ENCODE assay signal across 8 mouse cellular contexts in the genomic region with DNA sequence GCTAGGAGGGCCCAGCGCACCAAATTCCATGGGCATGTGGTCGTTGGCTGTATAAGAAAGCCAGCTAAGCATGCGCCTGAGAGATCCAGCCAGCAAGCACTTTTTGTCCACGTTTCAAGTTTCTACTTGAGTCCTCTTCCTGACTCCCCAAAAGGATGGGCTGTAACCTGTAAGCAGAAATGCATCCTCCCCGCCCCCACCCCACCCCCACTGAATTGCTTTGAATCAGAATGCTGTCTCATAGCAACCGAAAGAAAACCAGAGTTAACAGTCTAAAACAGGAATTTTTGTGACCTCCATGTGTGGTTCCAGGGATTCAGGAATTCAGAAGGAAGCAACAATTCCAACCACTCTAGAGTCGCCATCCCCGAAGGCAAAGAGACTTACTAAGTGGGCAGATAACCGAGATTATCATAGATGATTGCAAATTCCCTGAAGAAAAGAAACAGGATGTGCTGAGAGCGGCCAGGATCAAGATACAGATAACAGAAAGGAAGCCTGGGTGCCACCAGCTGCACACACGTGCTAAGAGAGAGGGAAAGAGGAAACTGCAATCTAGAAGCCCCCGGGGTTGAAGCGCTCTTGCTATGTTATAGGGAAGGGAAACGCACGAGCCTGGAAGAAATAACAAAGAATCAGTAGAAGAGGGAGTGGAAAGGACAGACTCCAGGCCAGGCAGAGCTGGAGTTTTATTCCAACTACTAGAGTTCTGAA. TPM values are rescaled to one million over a fixed set of nuclear protein-coding genes. Genes with fewer than 3 reads are reported as not detected.
DNase-seq lines count a peak whose midpoint lies in the region; ATAC-seq lines count a peak whose summit lies in the region.

No protein-coding gene starts in this region.

- H3K9ac ChIP-seq in forebrain, embryonic 16.5 days (replicated peaks; ENCODE audit: low read depth, low read length) = no peak overlapping the region
- no peak overlapping the region for H3K9ac ChIP-seq in liver, embryonic 12.5 days
- H3K9ac ChIP-seq in stomach, embryonic 16.5 days (ENCODE audit: low read length) = no peak overlapping the region

- H3K36me3 ChIP-seq in forebrain, embryonic 16.5 days (ENCODE audit: control insufficient read depth, insufficient read depth) = no peaks in the 10 kb centered on the region
- H3K36me3 ChIP-seq in liver, embryonic 12.5 days = no peaks in the 10 kb centered on the region
- no peaks in the 10 kb centered on the region for H3K36me3 ChIP-seq in stomach, embryonic 16.5 days (ENCODE audit: control insufficient read depth, insufficient read depth, low read length)

- DNase-seq in heart, adult 11 months = peak; percentile 93
- DNase-seq in heart, postnatal 36 days = no peak
- DNase-seq in MEL-GATA-1-ER (ENCODE audit: extremely low read depth, low read depth) = peak; percentile 36
- no peak for DNase-seq in urinary bladder, postnatal 4 days (ENCODE audit: low spot score in 2 of 2)
- DNase-seq in layer of hippocampus, postnatal 14 days (ENCODE audit: low spot score in 2 of 2) = no peak

- H3K4me3 ChIP-seq in forebrain, embryonic 16.5 days (replicated peaks; ENCODE audit: low read length) = no peak overlapping the region
- H3K4me3 ChIP-seq in liver, embryonic 12.5 days = no peak overlapping the region; the same call in 1 of the 2 replicates
- peak overlapping the region; percentile 12; the same call in 1 of the 2 replicates for H3K4me3 ChIP-seq in stomach, embryonic 16.5 days (replicated peaks; ENCODE audit: low read length)

- H3K4me1 ChIP-seq in forebrain, embryonic 16.5 days (replicated peaks; ENCODE audit: control insufficient read depth, insufficient read depth, low read length) = peaks cover 4% of the 10 kb centered on the region; the same call in 1 of the 2 replicates
- peaks cover 11% of the 10 kb centered on the region for H3K4me1 ChIP-seq in liver, embryonic 12.5 days
- peaks cover 18% of the 10 kb centered on the region for H3K4me1 ChIP-seq in stomach, embryonic 16.5 days (ENCODE audit: control insufficient read depth, insufficient read depth, low read length)

- H3K27ac ChIP-seq in forebrain, embryonic 16.5 days (ENCODE audit: low read length) = no peak overlapping the region
- peak overlapping the region; percentile 54 for H3K27ac ChIP-seq in liver, embryonic 12.5 days
- H3K27ac ChIP-seq in stomach, embryonic 16.5 days (ENCODE audit: low read length) = peak overlapping the region; percentile 35

- no peaks in the 10 kb centered on the region for H3K9me3 ChIP-seq in forebrain, embryonic 16.5 days (ENCODE audit: control insufficient read depth, low read length)
- H3K9me3 ChIP-seq in liver, embryonic 12.5 days (replicated peaks) = no peaks in the 10 kb centered on the region
- H3K9me3 ChIP-seq in stomach, embryonic 16.5 days (replicated peaks; ENCODE audit: control insufficient read depth, low read length) = no peaks in the 10 kb centered on the region

- H3K27me3 ChIP-seq in forebrain, embryonic 16.5 days (replicated peaks; ENCODE audit: control insufficient read depth, insufficient read depth, low read length) = no peaks in the 10 kb centered on the region
- peaks cover 27% of the 10 kb centered on the region for H3K27me3 ChIP-seq in liver, embryonic 12.5 days (replicated peaks)
- H3K27me3 ChIP-seq in stomach, embryonic 16.5 days (ENCODE audit: control insufficient read depth, insufficient read depth, low read length) = no peaks in the 10 kb centered on the region

- peak overlapping the region; percentile 32 for H3K4me2 ChIP-seq in forebrain, embryonic 16.5 days (ENCODE audit: low read length)
- H3K4me2 ChIP-seq in liver, embryonic 12.5 days = peak overlapping the region; percentile 41
- peak overlapping the region; percentile 43 for H3K4me2 ChIP-seq in stomach, embryonic 16.5 days (ENCODE audit: low read depth, low read length)

- 49% methylated on average over 15 of the region's 15 CpGs for WGBS in forebrain, embryonic 16.5 days
- WGBS in liver, embryonic 12.5 days (ENCODE audit: insufficient replicate concordance) = 9% methylated on average over 15 of the region's 15 CpGs
- WGBS in stomach, embryonic 16.5 days = 33% methylated on average over 15 of the region's 15 CpGs

- intact Hi-C loops in heart, postnatal 36 days (cut with DNase I) = no loop called here

- ATAC-seq in forebrain, embryonic 16.5 days = no peak
- ATAC-seq in liver, embryonic 12.5 days = no peak
- no peak; the same call in 1 of the 2 replicates for ATAC-seq in stomach, embryonic 16.5 days (ENCODE audit: insufficient read depth, low FRiP score)

RNA-seq across cellular contexts. Expression of a gene that starts 24.6 kb away (rescaled TPM):
- total RNA-seq in heart, postnatal 36 days (2021) = 100 to 1,000 TPM; 203 to 252 TPM
- 14.7 and 15.0 TPM in 2 replicates for polyA plus RNA-seq in forebrain, embryonic 16.5 days (2015; fragmentation: Nextera tagmentation; extraction: Ambion mirVana)
- polyA plus RNA-seq in liver, embryonic 12.5 days (2016; fragmentation: Nextera tagmentation; extraction: Ambion mirVana) = 10.1 and 11.1 TPM in 2 replicates
- polyA plus RNA-seq in stomach, embryonic 16.5 days (2015; fragmentation: Nextera tagmentation; extraction: Ambion mirVana) = 51.8 and 53.4 TPM in 2 replicates
- total RNA-seq in layer of hippocampus, postnatal 14 days (2021) = 10 to 100 TPM; 80.3 to 91.4 TPM

Comparison
In these comparisons a context has a peak if more than half of its experiments do, and no peak if none do; other contexts are left out.
1. DNase-seq: peak in heart, adult 11 months (single experiment) and MEL-GATA-1-ER (single experiment); none in heart, postnatal 36 days (0 of 2), urinary bladder, postnatal 4 days (0 of 2) and layer of hippocampus, postnatal 14 days (0 of 2).
2. Peak in every context shown above with its lines, with median percentiles within 50 percentile points of each other: H3K4me2 ChIP-seq.